Mouse (Mus musculus) megakaryocyte, embryonic 14.5 days (primary cell): ENCODE results near the gene Ppp2r3a.

ENCODE experiments used
- FLI1 ChIP-seq: IDR thresholded peaks from 2 replicates; pipeline ENCODE4 v1.6.1; 2012; ENCODE audit warnings: low read length, inconsistent platforms, mixed read lengths
- GATA1 ChIP-seq: IDR thresholded peaks from 3 replicates; pipeline ENCODE4 v1.6.1; 2012; ENCODE audit warnings: mixed read lengths, low read length, inconsistent platforms, borderline replicate concordance

GRCm38 (mm10) chr9:101075091-101075581, 176.5 kb downstream of the Ppp2r3a start:
- no peak for TF ChIP-seq GATA1
- TF ChIP-seq FLI1 = no peak
